Mouse (Mus musculus) stomach, postnatal 0 days (tissue): ENCODE measurements around the gene Fth1. TPM values are rescaled to one million over a fixed set of nuclear protein-coding genes. Genes with fewer than 3 reads are reported as not detected.

ENCODE experiments used
- ATAC-seq: fragments of 200-750 bp; cut with Nextera tagmentation; 2 replicates; pipeline ENCODE4 v1.8.0; 2017; ENCODE audit not compliant: low FRiP score, low TSS enrichment
- DNase-seq: peaks from one replicate; pipeline ENCODE4 v3.0.0-alpha.2; 2016; ENCODE audit warnings: low spot score
- H3K27ac ChIP-seq: fragments of 300-500 bp; sonication (generic); replicated peaks from 2 replicates; pipeline ENCODE4 v1.5.1; 2014; ENCODE audit warnings: mild to moderate bottlenecking, control low read depth
- H3K27me3 ChIP-seq: fragments of 300-500 bp; sonication (generic); 2 replicates; pipeline ENCODE4 v1.6.1; 2014; ENCODE audit warnings: low read length; ENCODE audit not compliant: control insufficient read depth, insufficient read depth
- H3K36me3 ChIP-seq: fragments of 300-500 bp; sonication (generic); 2 replicates; pipeline ENCODE4 v1.6.1; 2014; ENCODE audit warnings: low read length, mixed read lengths; ENCODE audit not compliant: control insufficient read depth, insufficient read depth
- H3K4me1 ChIP-seq: fragments of 300-500 bp; sonication (generic); replicated peaks from 2 replicates; pipeline ENCODE4 v1.6.1; 2014; ENCODE audit warnings: antibody characterized with exemption; ENCODE audit not compliant: control insufficient read depth, insufficient read depth
- H3K4me2 ChIP-seq: fragments of 300-500 bp; sonication (generic); replicated peaks from 2 replicates; pipeline ENCODE4 v1.6.1; 2014; ENCODE audit warnings: low read depth, mild to moderate bottlenecking, control low read depth, moderate library complexity
- H3K4me3 ChIP-seq: fragments of 300-500 bp; sonication (generic); 2 replicates; pipeline ENCODE4 v1.5.1; 2014; ENCODE audit warnings: low read depth, low read length, control low read depth
- H3K9ac ChIP-seq: fragments of 300-500 bp; sonication (generic); 2 replicates; pipeline ENCODE4 v1.6.1; 2014; ENCODE audit warnings: mild to moderate bottlenecking, low read length, control low read depth, mixed read lengths
- H3K9me3 ChIP-seq: fragments of 300-500 bp; sonication (generic); 2 replicates; pipeline ENCODE4 v1.6.1; 2016; ENCODE audit warnings: low read length; ENCODE audit not compliant: control insufficient read depth
- CTCF ChIP-seq: IDR thresholded peaks from 2 replicates; pipeline ENCODE4 v1.5.1; 2016; ENCODE audit warnings: antibody characterized with exemption, low read depth, mild to moderate bottlenecking, moderate library complexity
- EP300 ChIP-seq: optimal IDR thresholded peaks from 2 replicates; pipeline ENCODE3; 2016; ENCODE audit warnings: antibody characterized with exemption
- WGBS: fragments of 180-500 bp; shearing (Covaris S2); extraction: QIAGEN DNeasy Blood & Tissue Kit; methylation state at CpG from one replicate; pipeline ENCODE4 v1.1.7; 2014; 5-methylcytosine and 5-hydroxymethylcytosine counted together
- polyA plus RNA-seq: library from polyadenylated mRNA; unstranded; fragments of >200 nt; fragmentation: Nextera tagmentation; extraction: Ambion mirVana; gene quantifications from 2 replicates; pipeline ENCODE4 v1.2.1, GENCODE M21; 2015

Gene Fth1
- polyA plus RNA-seq, 1 experiment from 2014 or later, result 2,976 TPM

DNA sequence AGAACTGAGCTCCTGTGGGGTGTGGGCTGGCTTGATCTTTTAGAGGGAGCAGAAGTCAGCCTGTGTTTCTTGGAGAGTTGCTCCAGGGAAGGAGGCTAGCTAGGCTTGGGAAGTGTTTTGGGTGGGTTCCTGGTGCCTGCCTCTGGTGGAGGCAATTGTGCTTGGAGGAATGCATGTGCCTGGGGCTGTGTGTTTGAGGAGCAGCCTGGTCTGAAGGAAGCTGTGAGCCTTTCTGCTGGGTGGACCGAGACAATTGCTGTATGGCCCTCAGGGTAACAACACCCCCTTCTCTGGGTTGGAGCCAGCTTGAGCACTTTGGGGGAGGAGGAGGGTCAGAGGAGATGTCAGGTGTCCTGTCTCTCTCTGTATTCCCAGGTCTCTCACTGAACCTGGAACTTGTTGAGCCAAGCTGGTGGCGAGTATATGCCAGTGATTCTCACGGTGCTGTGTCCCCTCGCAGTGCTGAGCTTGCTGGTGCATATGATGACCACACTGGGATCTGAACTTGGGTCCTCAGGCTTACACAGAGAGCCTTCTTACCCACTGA, 38.9 kb downstream of the Fth1 start:
- no peaks in the 10 kb centered on the region for H3K36me3 ChIP-seq
- H3K9me3 ChIP-seq, result no peaks in the 10 kb centered on the region
- no peak for ATAC-seq
- peak overlapping the region; percentile 83 for H3K4me2 ChIP-seq
- no peaks in the 10 kb centered on the region for H3K27me3 ChIP-seq
- H3K27ac ChIP-seq, result no peak overlapping the region
- TF ChIP-seq EP300 (no peak), CTCF (no peak)
- peaks cover 8% of the 10 kb centered on the region; the same call in 1 of the 2 replicates for H3K4me1 ChIP-seq
- H3K4me3 ChIP-seq, result peak overlapping the region; percentile 56
- peak overlapping the region; percentile 68; the same call in 1 of the 2 replicates for H3K9ac ChIP-seq
- DNase-seq, result no peak
- 65% methylated on average over 4 of the region's 4 CpGs for WGBS

DNA sequence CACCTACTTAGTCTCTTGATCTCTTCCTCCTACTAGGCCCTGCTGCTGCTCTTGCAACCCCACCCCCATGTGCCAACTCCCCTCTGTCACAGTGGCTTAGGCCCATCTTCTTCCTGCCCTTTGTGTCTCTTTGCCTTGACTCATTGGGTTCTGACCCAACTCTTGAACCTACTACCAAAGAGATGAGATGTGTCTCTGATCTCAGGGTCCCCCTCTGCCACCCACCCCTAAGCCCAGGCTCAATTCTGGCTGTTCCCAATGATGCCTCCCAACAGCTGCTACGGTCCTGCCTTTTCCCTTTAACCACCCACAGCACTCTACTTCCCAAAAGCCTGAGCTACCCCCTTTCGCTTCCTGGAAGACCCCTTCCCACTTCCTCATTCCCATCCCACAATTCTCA, 41.6 kb downstream of the Fth1 start:
- no peaks in the 10 kb centered on the region for H3K9me3 ChIP-seq
- no peak for TF ChIP-seq CTCF
- no peak for TF ChIP-seq EP300
- 75% methylated on average over 2 of the region's 2 CpGs for WGBS
- H3K4me2 ChIP-seq, result no peak overlapping the region
- no peaks in the 10 kb centered on the region for H3K36me3 ChIP-seq
- no peak overlapping the region for H3K27ac ChIP-seq
- ATAC-seq (no peak), DNase-seq (no peak)
- peaks cover 10% of the 10 kb centered on the region for H3K4me1 ChIP-seq
- H3K4me3 ChIP-seq, result no peak overlapping the region
- H3K27me3 ChIP-seq, result no peaks in the 10 kb centered on the region
- no peak overlapping the region for H3K9ac ChIP-seq

DNA sequence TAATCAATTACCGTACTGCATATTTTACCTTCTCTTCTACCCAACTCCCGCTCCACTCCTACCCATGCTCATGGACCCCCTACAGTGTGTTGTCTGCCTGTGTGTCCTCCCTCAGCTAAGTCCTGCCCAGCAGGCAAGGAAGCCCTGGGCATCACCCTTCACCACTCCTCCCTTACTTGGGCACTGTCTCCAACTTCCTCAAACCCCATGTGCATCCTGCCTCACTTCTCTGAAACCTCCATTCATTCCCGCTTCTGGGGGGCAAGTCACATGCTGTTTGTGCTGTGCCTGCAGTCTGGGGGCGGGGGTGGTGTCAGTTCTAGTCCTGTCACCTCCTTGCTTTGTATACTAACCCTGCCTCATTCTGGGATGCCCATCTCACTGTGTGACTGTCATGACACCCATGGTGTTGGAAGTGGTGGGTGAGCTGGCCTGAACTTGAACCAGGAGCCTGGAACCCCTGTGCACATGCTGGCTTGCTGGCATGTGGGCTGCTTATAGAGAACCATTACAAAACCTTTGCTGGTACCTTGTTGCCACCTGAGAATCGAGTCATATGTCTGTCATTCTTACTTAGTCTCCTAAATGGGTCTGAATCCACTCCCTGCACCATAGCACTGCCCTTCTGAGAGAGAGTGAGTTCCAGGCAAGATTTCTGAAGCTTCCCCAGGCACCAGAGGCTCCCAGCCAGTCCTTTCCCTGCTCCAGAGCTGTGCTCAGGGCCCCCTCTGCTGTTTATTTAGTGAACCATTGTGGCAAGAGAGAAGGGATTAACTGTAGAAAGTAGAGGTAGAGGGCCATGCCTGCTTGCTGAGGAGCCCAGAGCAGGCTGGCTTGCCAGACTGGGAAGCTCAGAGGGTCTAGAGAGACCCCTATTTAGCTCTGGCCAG, 42.3 kb downstream of the Fth1 start:
- DNase-seq (peak; percentile 49), ATAC-seq (no peak; the same call in 1 of the 2 replicates)
- Histone ChIP-seq H3K27me3 (no peaks in the 10 kb centered on the region), H3K4me2 (no peak overlapping the region), H3K27ac (peak overlapping the region; percentile 45), H3K9ac (no peak overlapping the region), H3K9me3 (no peaks in the 10 kb centered on the region), H3K36me3 (no peaks in the 10 kb centered on the region; the same call in 1 of the 2 replicates), H3K4me1 (peaks cover 10% of the 10 kb centered on the region), H3K4me3 (no peak overlapping the region)
- 77% methylated on average over 5 of the region's 5 CpGs for WGBS
- TF ChIP-seq EP300, result no peak
- TF ChIP-seq CTCF, result peak; percentile 77

DNA sequence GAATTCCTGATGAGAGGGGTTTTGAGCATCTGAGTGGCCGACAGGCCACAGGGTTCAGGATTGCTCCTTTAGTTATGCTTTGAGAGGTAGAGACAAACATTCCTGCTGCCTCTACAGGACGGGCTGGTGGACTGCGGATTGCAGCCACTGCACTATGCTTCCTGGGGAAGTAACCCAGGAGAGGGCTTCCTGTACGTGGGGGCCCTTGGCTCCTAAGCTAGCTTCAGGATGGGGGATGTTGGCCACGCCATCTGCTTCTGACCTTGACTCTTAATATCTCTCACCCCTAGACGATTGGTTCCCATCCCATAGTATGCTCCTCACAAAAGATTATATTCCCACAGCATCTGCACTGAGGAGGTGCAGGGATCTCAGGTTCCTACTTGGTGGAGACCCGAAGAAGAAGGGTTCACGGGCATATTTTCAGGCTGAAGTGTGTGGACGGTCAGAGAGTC, 42.9 kb downstream of the Fth1 start:
- ATAC-seq (no peak), DNase-seq (no peak)
- 64% methylated on average over 9 of the region's 9 CpGs for WGBS
- TF ChIP-seq EP300 (no peak), CTCF (no peak)
- H3K36me3 ChIP-seq, result no peaks in the 10 kb centered on the region; the same call in 1 of the 2 replicates
- peak overlapping the region; percentile 45; the same call in 1 of the 2 replicates for H3K27ac ChIP-seq
- no peaks in the 10 kb centered on the region for H3K27me3 ChIP-seq
- no peaks in the 10 kb centered on the region for H3K9me3 ChIP-seq
- H3K9ac ChIP-seq, result no peak overlapping the region
- H3K4me1 ChIP-seq, result peaks cover 10% of the 10 kb centered on the region
- H3K4me2 ChIP-seq, result no peak overlapping the region
- no peak overlapping the region for H3K4me3 ChIP-seq

DNA sequence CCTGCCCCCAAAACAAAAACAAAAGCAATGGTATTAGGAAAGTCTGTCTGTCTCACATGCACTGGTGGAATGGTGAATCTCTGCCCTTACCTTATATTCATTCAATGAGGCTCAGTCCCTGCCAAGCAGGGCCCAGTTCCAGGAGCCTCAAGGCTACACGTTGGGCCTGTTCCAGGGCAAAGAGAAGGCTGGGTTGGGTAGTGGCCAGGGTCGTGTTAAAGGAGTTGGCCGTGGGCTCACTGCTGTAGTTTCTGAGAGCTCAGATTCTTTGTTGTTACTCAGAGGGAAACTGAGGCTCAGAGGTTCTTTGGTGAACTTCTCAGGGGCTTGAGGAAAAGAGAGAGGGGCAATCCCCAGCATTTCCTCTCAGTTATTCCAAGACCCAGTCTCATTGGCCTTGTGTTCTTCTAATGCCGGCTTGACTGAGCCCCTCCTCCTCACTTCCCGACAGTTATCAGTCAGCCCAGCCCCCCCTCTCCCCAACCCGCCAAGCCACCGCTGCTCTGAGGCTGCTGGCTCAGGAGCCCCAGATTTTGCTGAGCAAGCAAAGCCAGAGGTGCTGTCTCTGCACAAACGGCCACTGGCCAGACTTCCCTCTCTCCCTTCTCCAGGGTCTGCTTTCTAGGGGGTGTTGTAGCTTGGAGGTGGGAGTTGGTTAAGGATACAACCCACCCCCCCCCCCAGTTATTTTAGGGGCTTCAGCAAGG, 44.9 kb downstream of the Fth1 start:
- Histone ChIP-seq H3K36me3 (no peaks in the 10 kb centered on the region; the same call in 1 of the 2 replicates), H3K27me3 (no peaks in the 10 kb centered on the region), H3K9me3 (no peaks in the 10 kb centered on the region), H3K4me1 (peaks cover 6% of the 10 kb centered on the region; the same call in 1 of the 2 replicates), H3K4me3 (no peak overlapping the region), H3K4me2 (no peak overlapping the region), H3K9ac (no peak overlapping the region), H3K27ac (0 out of 2 replicates have a peak overlapping the region, but pooled peaks have one; percentile 45)
- ATAC-seq (no peak), DNase-seq (no peak)
- no peak for TF ChIP-seq CTCF
- TF ChIP-seq EP300, result no peak
- WGBS, result 11% methylated on average over 8 of the region's 8 CpGs
